In genomic region chr1:54250158-54250866, GRCm38 (mm10) we compare ENCODE assay signal across 8 mouse cellular contexts. TPM values are rescaled to one million over a fixed set of nuclear protein-coding genes. Genes with fewer than 3 reads are reported as not detected.
A peak's percentile ranks its signal among the peaks of the same experiment; 100 is the strongest.
DNase-seq lines count a peak whose midpoint lies in the region; ATAC-seq lines count a peak whose summit lies in the region.

Ccdc150 (plus strand) TSS chr1:54250683.

- DNase-seq in R1 (ENCODE audit: low read depth, low spot score) = peak; percentile 98
- DNase-seq in cerebellum, postnatal 10 days = peak; percentile 99
- peak; percentile 92 to 97 for DNase-seq in frontal cortex, postnatal 25 days (ENCODE audit: low spot score in 2 of 2)
- peak; percentile 95 to 98 for DNase-seq in layer of hippocampus, postnatal 14 days (ENCODE audit: low spot score in 2 of 2)
- DNase-seq in lung, postnatal 10 days = peak; percentile 98
- DNase-seq in ovary, postnatal 14 days (ENCODE audit: low spot score) = peak; percentile 92
- DNase-seq in thymus, postnatal 10 days (ENCODE audit: low spot score in 2 of 2) = peak; percentile 72 to 73

- H3K9ac ChIP-seq in hindbrain, embryonic 13.5 days = peak within 1 kb of the TSS; percentile 68

- no peaks in the 10 kb centered on the region for H3K27me3 ChIP-seq in hindbrain, embryonic 13.5 days

- H3K4me2 ChIP-seq in hindbrain, embryonic 13.5 days = peak within 1 kb of the TSS; percentile 83

- 17% methylated on average over 33 of the region's 33 CpGs for WGBS in hindbrain, embryonic 13.5 days

- no peak within 1 kb of the TSS for H3K27ac ChIP-seq in hindbrain, embryonic 13.5 days

- no peaks in the 10 kb centered on the region for H3K36me3 ChIP-seq in hindbrain, embryonic 13.5 days

- ATAC-seq in hindbrain, embryonic 13.5 days (ENCODE audit: low FRiP score) = peak; percentile 100

- peak within 1 kb of the TSS; percentile 52 for H3K4me3 ChIP-seq in hindbrain, embryonic 13.5 days

- no peaks in the 10 kb centered on the region for H3K9me3 ChIP-seq in hindbrain, embryonic 13.5 days

- H3K4me1 ChIP-seq in hindbrain, embryonic 13.5 days (replicated peaks) = peaks cover 7% of the 10 kb centered on the region

RNA-seq across cellular contexts. Expression of gene Ccdc150, which starts in this region (rescaled TPM):
- polyA plus RNA-seq in hindbrain, embryonic 13.5 days (2015; fragmentation: Nextera tagmentation; extraction: Ambion mirVana) = 0.22 and 0.31 TPM in 2 replicates
- under 1 TPM in 1 of 2 experiments, not detected in 1; 0.50 TPM for total RNA-seq in layer of hippocampus, postnatal 14 days (2021)

Comparison
In these comparisons a context has a peak if more than half of its experiments do, and no peak if none do; other contexts are left out.
1. Peak in ATAC-seq, H3K4me3 ChIP-seq, H3K9ac ChIP-seq and H3K4me2 ChIP-seq in hindbrain, embryonic 13.5 days; RNA of the gene not detected or under 1 TPM.
2. Peak in DNase-seq in layer of hippocampus, postnatal 14 days; RNA of the gene not detected or under 1 TPM.